Mouse (Mus musculus) hindbrain, embryonic 12.5 days (tissue): ENCODE measurements around the gene Cct8. TPM values are rescaled to one million over a fixed set of nuclear protein-coding genes. Genes with fewer than 3 reads are reported as not detected.

Experiments
- ATAC-seq: fragments of 200-750 bp; cut with Nextera tagmentation; 2 replicates; pipeline ENCODE4 v1.8.0; 2017; ENCODE audit warnings: moderate TSS enrichment; ENCODE audit not compliant: low FRiP score
- H3K27ac ChIP-seq: fragments of 300-500 bp; sonication (generic); 2 replicates; pipeline ENCODE4 v1.5.1; 2016; ENCODE audit warnings: mild to moderate bottlenecking
- H3K27me3 ChIP-seq: fragments of 300-500 bp; sonication (generic); 2 replicates; pipeline ENCODE4 v1.6.1; 2016; ENCODE audit warnings: mild to moderate bottlenecking
- H3K36me3 ChIP-seq: fragments of 300-500 bp; sonication (generic); 2 replicates; pipeline ENCODE4 v1.6.1; 2016; ENCODE audit warnings: mild to moderate bottlenecking
- H3K4me1 ChIP-seq: fragments of 300-500 bp; sonication (generic); 2 replicates; pipeline ENCODE4 v1.6.1; 2016
- H3K4me2 ChIP-seq: fragments of 300-500 bp; sonication (generic); replicated peaks from 2 replicates; pipeline ENCODE4 v1.6.1; 2016; ENCODE audit warnings: mild to moderate bottlenecking
- H3K4me3 ChIP-seq: fragments of 300-500 bp; sonication (generic); 2 replicates; pipeline ENCODE4 v1.5.1; 2016; ENCODE audit warnings: mild to moderate bottlenecking
- H3K9ac ChIP-seq: fragments of 300-500 bp; sonication (generic); 2 replicates; pipeline ENCODE4 v1.6.1; 2016; ENCODE audit warnings: mild to moderate bottlenecking, moderate library complexity
- H3K9me3 ChIP-seq: fragments of 300-500 bp; sonication (generic); replicated peaks from 2 replicates; pipeline ENCODE4 v1.6.1; 2016; ENCODE audit warnings: mild to moderate bottlenecking
- WGBS: fragments of 180-500 bp; shearing (Covaris S2); methylation state at CpG from one replicate; pipeline ENCODE4 v1.1.7; 2016; 5-methylcytosine and 5-hydroxymethylcytosine counted together
- polyA plus RNA-seq: library from polyadenylated mRNA; unstranded; fragments of >200 nt; fragmentation: Nextera tagmentation; extraction: Ambion mirVana; gene quantifications from 2 replicates; pipeline ENCODE4 v1.2.1, GENCODE M21; 2016

Cct8 gene
- polyA plus RNA-seq, 1 experiment from 2014 or later, result 462 TPM

DNA sequence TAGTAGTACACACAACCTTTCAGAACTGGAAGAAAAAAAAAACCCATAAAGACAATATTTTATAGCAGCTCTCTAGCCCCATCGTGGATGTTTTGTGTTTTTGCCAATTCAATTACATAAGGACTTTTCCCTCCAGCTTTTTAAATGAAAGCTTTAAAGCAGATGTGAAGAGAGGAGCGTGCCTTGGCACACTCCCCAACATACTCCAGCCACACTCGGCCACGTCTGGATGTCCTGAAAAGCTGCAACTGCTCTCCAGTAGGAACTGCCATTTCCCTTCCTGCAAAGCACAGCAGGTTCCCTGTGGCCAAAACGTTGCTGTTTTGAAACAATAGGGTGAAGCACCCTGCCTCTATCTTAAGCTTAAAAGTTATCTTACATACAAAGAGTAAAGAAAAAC, 53.4 kb downstream of the Cct8 start:
- no peaks in the 10 kb centered on the region; the same call in 1 of the 2 replicates for H3K27me3 ChIP-seq
- no peak overlapping the region for H3K4me3 ChIP-seq
- no peak for ATAC-seq
- no peak overlapping the region for H3K27ac ChIP-seq
- H3K36me3 ChIP-seq, result no peaks in the 10 kb centered on the region
- no peak overlapping the region for H3K4me2 ChIP-seq
- no peaks in the 10 kb centered on the region for H3K9me3 ChIP-seq
- H3K4me1 ChIP-seq, result peaks cover 11% of the 10 kb centered on the region
- 64% methylated on average over 5 of the region's 5 CpGs for WGBS
- no peak overlapping the region for H3K9ac ChIP-seq

DNA sequence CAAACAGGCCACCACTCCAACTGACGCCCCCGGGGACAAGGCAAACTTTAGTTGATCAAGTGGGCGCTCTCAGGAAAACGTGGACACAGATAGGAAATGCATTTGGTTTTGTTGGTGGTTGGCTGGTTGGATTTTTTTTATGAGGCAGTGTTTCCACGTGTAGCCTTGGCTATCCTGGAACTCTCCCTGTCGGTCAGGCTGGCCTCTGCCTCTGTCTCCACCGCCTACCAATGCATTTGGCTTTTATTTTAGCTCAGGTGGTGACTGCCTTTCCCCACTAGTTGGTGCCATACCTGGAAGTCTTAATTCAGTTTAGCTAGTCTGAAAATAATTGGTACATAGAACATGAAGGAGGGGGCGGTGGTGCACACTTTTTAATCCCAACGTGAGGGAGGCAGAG, 54.6 kb downstream of the Cct8 start:
- H3K9ac ChIP-seq, result peak overlapping the region; percentile 80
- no peak for ATAC-seq
- H3K4me2 ChIP-seq, result peak overlapping the region; percentile 78
- no peak overlapping the region; the same call in 1 of the 2 replicates for H3K27ac ChIP-seq
- no peaks in the 10 kb centered on the region; the same call in 1 of the 2 replicates for H3K27me3 ChIP-seq
- H3K9me3 ChIP-seq, result no peaks in the 10 kb centered on the region
- H3K36me3 ChIP-seq, result 0 out of 2 replicates have a peak, but pooled peaks cover 4% of the 10 kb centered on the region
- WGBS, result 29% methylated on average over 9 of the region's 9 CpGs
- H3K4me1 ChIP-seq, result peaks cover 11% of the 10 kb centered on the region
- peak overlapping the region; percentile 59 for H3K4me3 ChIP-seq

DNA sequence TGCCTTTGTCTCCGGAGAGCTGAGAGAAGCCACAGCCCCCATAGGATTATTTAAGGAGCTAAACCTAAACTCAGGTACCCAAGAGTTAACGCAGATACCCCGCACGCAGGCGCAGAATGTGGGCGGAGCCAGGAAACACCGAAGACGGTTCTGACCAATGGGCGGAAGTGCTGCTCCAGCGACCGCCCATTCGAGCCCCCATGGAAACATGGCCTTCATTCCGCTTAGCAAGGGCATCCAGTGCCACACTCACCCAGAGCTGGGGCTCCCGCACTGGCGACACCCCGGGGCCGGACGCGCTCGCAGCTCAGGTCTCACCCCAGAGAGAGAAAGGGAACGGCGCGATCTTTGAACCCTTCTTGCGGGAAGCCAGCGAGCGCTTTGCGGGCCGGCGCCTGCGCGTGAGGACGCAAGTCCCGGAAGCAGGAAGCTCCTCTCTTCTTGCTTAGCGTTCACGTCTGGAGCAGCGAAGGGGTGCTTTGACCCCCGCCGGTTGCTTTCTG, 55.4 kb downstream of the Cct8 start, which contains the start of gene Rwdd2b:
Rwdd2b (minus strand) TSS at position 390 of the 503 bp plus-strand sequence.
- Histone ChIP-seq H3K27ac (peak within 1 kb of the TSS; percentile 90), H3K4me2 (peak within 1 kb of the TSS; percentile 78), H3K9me3 (no peaks in the 10 kb centered on the region), H3K36me3 (0 out of 2 replicates have a peak, but pooled peaks cover 6% of the 10 kb centered on the region), H3K4me1 (peaks cover 11% of the 10 kb centered on the region), H3K9ac (peak within 1 kb of the TSS; percentile 80), H3K4me3 (peak within 1 kb of the TSS; percentile 59), H3K27me3 (no peaks in the 10 kb centered on the region; the same call in 1 of the 2 replicates)
- ATAC-seq, result peak; percentile 97
- WGBS, result under 1% methylated on average over 33 of the region's 38 CpGs

GRCm38 (mm10) chr16:87438697-87439096, 57.0 kb downstream of the Cct8 start:
- H3K9ac ChIP-seq, result no peak overlapping the region
- no peak overlapping the region for H3K4me3 ChIP-seq
- H3K27me3 ChIP-seq, result no peaks in the 10 kb centered on the region
- WGBS, result 93% methylated on average over 8 of the region's 8 CpGs
- no peaks in the 10 kb centered on the region for H3K9me3 ChIP-seq
- no peak for ATAC-seq
- no peak overlapping the region for H3K27ac ChIP-seq
- peaks cover 11% of the 10 kb centered on the region for H3K4me1 ChIP-seq
- H3K4me2 ChIP-seq, result no peak overlapping the region
- H3K36me3 ChIP-seq, result 0 out of 2 replicates have a peak, but pooled peaks cover 6% of the 10 kb centered on the region

DNA sequence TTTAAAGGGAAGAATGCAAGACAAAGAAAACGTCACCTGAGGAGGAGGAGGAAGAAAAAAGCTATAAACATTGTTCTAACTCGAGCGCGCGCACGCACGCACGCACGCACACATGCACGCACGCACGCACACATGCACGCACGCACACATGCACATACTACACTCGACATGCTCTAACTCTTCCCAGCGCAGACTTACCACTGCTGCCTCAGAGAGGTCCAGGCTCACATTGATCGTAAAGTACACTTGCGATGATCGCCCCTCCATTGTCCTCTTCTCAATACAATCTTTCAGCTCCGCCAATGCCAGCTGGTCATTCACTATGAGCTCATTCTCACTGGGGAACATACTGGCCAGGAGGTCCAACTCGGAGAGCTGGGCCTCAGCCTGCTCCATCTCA, 58.6 kb downstream of the Cct8 start:
- no peak overlapping the region for H3K9ac ChIP-seq
- WGBS, result 92% methylated on average over 21 of the region's 21 CpGs
- H3K36me3 ChIP-seq, result 0 out of 2 replicates have a peak, but pooled peaks cover 6% of the 10 kb centered on the region
- no peak for ATAC-seq
- H3K4me3 ChIP-seq, result no peak overlapping the region
- no peak overlapping the region for H3K4me2 ChIP-seq
- no peaks in the 10 kb centered on the region for H3K27me3 ChIP-seq
- no peak overlapping the region for H3K27ac ChIP-seq
- H3K9me3 ChIP-seq, result no peaks in the 10 kb centered on the region
- peaks cover 11% of the 10 kb centered on the region for H3K4me1 ChIP-seq

DNA sequence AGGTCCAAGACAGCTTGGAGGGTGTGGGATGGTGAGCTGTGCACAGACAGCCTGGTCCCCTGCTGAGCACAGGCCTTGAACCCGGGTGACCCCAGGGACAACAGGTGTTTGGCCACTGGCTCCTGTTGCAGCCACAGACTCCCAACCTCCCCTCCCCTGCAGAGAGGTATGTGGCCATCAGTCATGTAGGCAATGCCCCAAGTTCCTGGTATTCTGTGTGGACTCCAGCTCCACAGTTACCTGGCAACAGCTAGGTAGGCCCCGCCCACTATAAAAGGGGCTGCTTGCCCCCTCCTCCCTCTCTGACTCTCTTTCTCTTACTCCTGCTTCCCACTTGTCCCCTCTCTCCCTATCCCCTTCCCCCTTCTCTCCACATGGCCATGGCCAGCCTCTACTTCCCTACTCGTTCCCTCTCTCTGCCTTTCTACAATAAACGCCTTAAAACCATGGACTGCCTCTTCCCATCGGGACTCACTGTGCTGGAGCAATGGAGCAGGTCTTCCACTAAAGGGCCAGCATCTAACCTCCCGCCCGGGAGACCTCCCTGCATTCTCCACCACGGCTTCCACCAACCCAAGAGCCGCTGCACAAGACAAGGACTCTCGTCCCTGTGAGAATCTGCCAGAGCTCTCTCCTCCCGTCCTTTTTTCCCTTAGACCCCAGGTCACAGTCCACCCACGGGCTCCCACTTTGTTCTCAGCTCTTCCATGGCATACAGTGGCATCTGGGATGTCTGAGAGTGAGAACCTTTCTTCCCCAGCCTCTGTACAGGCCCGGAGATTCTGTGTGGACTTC, 60.1 kb downstream of the Cct8 start:
- 87% methylated on average over 13 of the region's 13 CpGs for WGBS
- Histone ChIP-seq H3K4me1 (peaks cover 10% of the 10 kb centered on the region), H3K4me3 (no peak overlapping the region), H3K27ac (no peak overlapping the region), H3K27me3 (no peaks in the 10 kb centered on the region), H3K9me3 (no peaks in the 10 kb centered on the region), H3K4me2 (no peak overlapping the region), H3K36me3 (0 out of 2 replicates have a peak, but pooled peaks cover 6% of the 10 kb centered on the region), H3K9ac (no peak overlapping the region)
- ATAC-seq, result no peak

GRCm38 (mm10) chr16:87434946-87435345, 60.7 kb downstream of the Cct8 start:
- 0 out of 2 replicates have a peak, but pooled peaks cover 6% of the 10 kb centered on the region for H3K36me3 ChIP-seq
- no peak overlapping the region for H3K9ac ChIP-seq
- H3K27me3 ChIP-seq, result no peaks in the 10 kb centered on the region
- peaks cover 11% of the 10 kb centered on the region for H3K4me1 ChIP-seq
- H3K4me2 ChIP-seq, result no peak overlapping the region
- H3K9me3 ChIP-seq, result no peaks in the 10 kb centered on the region
- 85% methylated on average over 6 of the region's 6 CpGs for WGBS
- no peak overlapping the region for H3K27ac ChIP-seq
- H3K4me3 ChIP-seq, result no peak overlapping the region
- no peak for ATAC-seq

DNA sequence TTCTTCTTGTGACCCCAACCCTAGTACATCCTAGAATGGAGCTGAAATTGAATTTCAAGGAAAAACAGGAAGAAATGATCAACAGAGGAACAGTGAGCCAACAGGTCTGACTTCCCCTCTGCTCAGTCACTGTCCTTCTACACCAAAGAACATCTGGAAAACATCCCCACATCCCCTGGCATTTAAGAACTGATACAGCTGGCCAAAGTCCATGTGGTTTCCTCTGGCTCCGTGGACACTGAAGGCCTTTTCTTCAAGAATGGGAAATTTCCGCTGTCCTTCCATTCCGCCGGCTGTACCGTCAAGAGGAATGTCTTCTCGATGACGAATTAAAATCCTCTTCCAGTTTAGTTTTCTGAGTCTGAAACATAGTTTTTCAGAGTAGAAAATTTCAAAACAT, 61.4 kb downstream of the Cct8 start:
- ATAC-seq, result no peak
- H3K4me2 ChIP-seq, result no peak overlapping the region
- no peaks in the 10 kb centered on the region for H3K27me3 ChIP-seq
- peaks cover 10% of the 10 kb centered on the region for H3K4me1 ChIP-seq
- H3K36me3 ChIP-seq, result 0 out of 2 replicates have a peak, but pooled peaks cover 6% of the 10 kb centered on the region
- no peak overlapping the region for H3K9ac ChIP-seq
- no peak overlapping the region for H3K27ac ChIP-seq
- WGBS, result 93% methylated on average over 7 of the region's 7 CpGs
- H3K4me3 ChIP-seq, result no peak overlapping the region
- no peaks in the 10 kb centered on the region for H3K9me3 ChIP-seq

Other genes with a start within 250 kb of the Cct8 start
- gene N6amt1, start 141.7 kb downstream of the Cct8 start, polyA plus RNA-seq, result 17.4 and 19.9 TPM in 2 replicates
- gene Ltn1, start 63.3 kb downstream of the Cct8 start, polyA plus RNA-seq, result 34.8 and 36.0 TPM in 2 replicates
- 11.5 and 11.9 TPM in 2 replicates for gene Rwdd2b, start 55.3 kb downstream of the Cct8 start, polyA plus RNA-seq
- 41.5 and 43.4 TPM in 2 replicates for gene Usp16, start 41.2 kb downstream of the Cct8 start, polyA plus RNA-seq
- gene Map3k7cl, start 57.5 kb upstream of the Cct8 start, polyA plus RNA-seq, result 0.13 TPM in 1 of 2 replicates, not detected in the other
- 26.2 and 26.3 TPM in 2 replicates for gene Bach1, start 203.1 kb upstream of the Cct8 start, polyA plus RNA-seq